Mouse (Mus musculus) 3134 (cell line): ENCODE results near the gene Bnc2.

ENCODE experiments used
- DNase-seq: peaks from one replicate; pipeline ENCODE4 v3.0.0-alpha.2; 2011; ENCODE audit warnings: low spot score; ENCODE audit not compliant: insufficient read length; ENCODE audit errors: extremely low read depth

Bnc2 gene

GRCm38 (mm10) chr4:84331995-84332394 lies 343.1 kb downstream of the Bnc2 start:
- no peak for DNase-seq

- DNase-seq = no peak
Measured at GRCm38 (mm10) chr4:84331450-84331849, 343.6 kb downstream of the Bnc2 start.

DNA sequence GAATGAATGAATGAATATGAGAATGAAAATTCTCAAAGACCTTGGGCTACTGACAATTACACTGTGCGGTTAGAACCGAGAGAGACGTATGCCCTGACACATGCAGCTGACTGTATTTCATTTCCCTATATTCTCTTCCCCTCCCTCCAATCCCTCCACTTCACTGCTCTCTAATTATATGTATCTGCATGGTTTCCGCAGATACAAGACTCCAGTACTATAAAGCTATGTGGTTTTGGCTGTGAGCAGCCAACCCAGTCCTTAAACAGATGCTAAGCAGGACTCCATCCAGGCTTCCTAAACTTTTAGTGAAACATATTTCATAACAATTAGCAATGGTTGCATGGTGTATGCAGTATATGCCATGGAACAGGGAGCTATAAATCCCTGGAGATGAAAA lies 344.6 kb downstream of the Bnc2 start:
- DNase-seq = no peak

DNA sequence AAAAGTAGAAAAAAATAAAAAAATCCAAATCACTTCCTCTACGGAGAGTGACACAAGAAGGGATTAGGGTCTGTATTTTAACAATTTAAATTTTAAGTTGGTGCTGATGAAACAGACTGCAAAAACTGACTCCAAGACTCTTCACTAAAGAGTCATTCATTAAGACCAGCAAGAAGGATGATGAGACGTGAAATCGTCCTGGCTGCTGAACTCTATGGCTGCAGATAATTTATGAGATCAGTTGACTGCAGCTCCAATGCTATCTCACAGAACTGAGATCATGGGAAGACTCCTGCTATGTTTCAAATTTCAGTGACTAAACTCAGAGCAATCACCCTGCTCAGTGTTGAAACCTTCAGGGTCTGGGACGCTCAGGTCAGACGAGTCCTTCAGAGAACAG lies 345.4 kb downstream of the Bnc2 start:
- no peak for DNase-seq

DNA sequence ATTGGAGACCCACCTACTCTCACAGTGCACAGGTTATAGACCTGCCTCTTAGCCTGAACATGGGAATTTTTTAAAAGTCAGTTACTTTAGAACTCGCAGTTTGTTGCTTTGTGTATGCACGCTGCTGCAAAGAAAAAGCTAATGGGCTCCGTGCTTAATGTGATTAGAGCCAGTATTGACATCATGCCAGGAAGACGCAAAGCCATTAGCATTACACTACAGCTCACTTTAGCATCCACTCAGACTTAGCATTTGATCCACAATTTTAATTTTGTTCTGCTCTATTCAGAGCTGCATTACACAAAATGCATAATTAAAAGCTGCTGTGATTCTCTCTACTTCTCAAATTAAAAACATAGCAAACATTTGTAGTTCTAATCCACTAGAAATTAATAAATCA lies 350.7 kb downstream of the Bnc2 start:
- no peak for DNase-seq

DNA sequence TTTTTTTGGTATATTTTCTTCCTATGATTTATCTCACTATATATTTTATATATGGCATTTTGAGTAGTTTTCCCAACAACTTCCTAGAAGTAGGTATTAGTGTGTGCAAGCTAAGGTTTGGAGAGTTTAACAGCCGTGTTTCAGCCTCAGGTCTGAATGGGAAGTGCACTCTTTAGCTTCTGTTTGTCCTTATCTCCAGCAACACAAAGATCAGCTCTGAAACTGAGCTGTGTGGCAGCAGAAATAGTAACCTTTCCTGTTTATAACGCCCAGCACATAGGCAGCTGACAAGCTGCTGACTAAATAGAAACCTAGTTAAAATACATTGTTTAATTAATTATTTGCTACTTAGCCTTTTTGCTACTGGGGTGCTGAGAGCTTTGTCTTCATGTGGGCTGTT lies 353.5 kb downstream of the Bnc2 start:
- DNase-seq = no peak

DNA sequence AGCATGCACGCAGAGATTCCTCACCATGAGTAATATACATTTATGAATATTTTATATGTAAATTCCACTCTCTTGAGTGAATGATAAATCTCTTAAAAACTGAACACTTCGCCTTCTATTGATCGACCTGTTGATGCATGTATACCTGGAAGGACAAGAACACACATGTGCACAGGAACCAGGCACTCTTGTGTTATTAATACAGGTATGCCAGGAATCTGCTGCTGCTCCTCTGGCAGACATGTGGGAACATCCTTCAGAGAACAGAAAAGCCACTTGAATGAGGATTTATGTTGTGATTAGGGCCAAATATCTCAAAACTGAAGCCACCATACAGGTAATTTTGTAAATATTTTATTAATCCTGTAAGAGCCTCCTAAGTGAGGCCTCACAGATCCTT lies 357.7 kb downstream of the Bnc2 start:
- DNase-seq = no peak

DNA sequence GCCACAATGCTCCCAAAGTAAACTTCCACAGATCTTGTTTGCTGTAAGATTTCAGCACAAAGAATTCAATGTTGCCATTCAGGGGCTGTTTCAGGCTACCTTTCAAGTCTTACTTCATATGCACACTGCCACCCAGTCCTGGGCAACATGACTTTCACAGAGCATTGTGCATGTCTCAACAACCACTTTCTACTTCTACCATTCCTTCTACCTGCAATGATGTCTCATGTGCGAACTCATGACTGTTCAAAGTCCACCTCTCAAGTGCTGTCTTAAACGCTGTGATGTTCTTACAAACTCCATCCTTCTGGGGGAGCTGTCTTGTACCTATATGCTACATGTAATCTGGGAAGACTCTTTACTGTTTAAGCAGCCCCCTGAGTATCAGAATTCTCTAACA lies 363.7 kb downstream of the Bnc2 start:
- DNase-seq = no peak

GRCm38 (mm10) chr4:84310851-84311250 lies 364.2 kb downstream of the Bnc2 start:
- no peak for DNase-seq

- no peak for DNase-seq
Measured at GRCm38 (mm10) chr4:84308226-84308862, 366.7 kb downstream of the Bnc2 start.

DNA sequence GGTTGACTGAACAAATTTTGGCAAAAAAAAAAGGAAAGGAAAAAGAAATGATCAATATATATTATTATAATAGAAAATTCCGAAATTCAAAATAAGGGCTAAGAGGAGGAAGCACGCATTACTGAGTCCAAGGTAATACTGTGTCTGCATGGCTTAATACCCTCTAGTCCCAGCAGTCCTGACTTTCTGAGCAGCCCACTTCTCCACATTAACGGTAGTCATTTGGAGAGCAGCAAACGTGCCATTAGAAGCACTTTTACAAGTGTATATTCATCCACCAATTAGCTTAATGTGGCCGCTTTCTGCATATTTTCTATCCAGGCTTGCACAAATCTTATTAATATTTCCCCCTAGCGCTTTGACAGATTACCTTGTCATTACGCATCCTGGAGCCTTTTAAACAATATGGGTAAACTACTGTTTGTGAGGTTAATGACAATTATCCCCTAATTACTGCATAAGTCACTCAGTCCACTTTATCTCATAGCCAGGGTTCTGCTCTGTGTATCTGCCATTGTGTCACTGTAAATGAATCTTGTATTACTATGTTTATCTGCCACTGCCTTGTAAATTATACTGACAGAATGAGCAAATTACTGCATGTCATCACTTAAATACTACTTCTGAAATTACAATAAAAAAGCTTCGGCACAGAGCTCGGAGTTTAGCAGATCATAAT lies 368.0 kb downstream of the Bnc2 start:
- no peak for DNase-seq

DNA sequence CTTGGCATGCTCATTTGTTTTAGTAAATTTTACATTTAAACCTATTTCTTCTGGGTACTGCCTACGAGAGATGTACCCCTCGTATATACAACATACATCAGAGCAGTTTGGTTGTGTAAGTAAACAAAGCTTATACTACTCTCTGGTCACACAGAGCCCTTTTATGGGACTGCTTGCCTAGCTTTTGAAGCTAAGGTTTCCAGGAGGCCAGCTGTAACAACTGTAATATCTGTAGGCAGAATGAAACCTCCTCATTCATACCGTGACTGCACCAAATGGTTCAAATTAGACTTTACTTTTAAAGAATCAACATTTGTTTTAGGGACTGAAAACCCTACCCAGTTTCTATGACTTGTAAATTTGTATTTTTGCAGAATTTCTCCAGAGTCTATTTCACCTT lies 372.1 kb downstream of the Bnc2 start:
- no peak for DNase-seq

DNA sequence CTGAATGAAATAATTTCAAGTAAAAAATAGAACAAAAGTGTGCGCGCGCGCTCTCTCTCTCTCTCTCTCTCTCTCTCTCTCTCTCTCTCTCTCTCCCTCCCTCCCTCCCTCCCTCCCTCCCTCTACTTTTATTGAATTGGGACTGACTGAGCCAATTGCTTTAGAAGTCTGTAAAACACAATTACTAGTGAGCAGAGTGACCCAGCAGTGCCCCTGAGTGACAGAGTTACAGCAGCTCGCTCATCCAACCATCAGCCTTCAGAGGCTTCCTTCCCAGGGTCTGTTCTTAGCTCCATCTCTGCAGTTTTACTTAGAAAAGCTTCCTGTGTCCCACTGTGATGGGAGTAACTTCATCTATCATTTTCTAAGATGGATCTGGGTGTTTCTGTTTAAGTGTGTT lies 389.9 kb downstream of the Bnc2 start:
- DNase-seq = no peak

DNA sequence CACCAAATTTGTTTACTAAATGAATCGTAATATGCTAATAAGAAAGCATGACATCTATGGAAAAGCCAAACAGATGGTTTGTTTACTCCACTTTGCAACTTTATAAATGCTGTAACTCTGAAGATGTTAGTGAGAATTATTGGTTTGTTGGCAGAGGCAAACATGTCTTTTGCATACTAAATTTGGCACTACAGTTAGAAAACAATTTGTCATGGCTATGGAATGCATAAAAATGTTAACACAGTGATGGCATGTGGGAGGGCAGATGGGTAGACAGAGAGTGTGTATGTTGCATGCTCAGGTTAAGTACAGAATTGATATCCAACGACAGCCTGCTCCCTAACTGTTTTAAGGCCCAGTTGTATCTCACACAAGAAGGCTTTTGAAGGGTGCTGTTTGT lies 392.4 kb downstream of the Bnc2 start:
- no peak for DNase-seq

- DNase-seq = no peak
Measured at GRCm38 (mm10) chr4:84278156-84278555, 396.9 kb downstream of the Bnc2 start.

- DNase-seq = no peak
Measured at GRCm38 (mm10) chr4:84276081-84276480, 399.0 kb downstream of the Bnc2 start.

- DNase-seq = no peak
Measured at GRCm38 (mm10) chr4:84274158-84274557, 400.9 kb downstream of the Bnc2 start.

- no peak for DNase-seq
Measured at GRCm38 (mm10) chr4:84272867-84273266, 402.2 kb downstream of the Bnc2 start.

DNA sequence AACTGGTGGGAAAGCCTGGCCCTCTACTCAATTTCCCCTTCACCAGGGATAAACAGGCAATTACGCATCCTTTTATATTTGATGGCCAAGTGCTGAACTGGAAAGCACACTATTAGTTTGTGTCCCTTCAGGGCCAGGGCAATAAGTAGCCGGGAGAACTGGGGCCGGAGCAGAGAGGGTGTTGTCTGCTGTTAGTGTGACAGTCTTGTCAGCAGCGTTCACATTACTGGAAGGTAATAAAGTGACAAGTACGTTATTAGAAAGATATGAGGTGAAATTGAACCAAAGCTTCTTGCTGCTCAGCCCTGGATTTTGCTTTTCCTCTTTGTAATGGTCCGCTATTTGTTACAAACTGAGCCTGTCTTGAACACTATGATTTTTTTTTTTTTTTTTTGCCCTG lies 405.2 kb downstream of the Bnc2 start:
- DNase-seq = no peak

DNA sequence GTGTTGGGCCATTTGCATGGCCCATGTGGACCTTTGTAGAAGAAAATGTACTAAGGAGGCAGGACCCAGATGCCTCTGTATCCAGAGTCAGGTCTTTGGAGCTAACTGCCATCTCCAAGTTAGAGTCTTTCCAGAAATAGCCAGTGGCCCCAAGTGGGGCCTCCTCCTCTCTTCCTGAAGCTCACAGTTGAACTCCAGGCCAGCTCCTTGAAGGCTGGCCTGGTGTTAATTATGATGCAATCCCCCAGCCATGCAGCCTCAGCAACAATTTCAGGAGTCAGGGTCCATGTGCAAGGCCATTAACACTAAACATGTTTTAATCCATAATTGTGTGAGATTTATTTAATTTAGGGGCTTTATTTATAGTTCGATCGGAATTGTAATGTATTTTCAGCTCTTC lies 427.7 kb downstream of the Bnc2 start:
- DNase-seq = no peak

- no peak for DNase-seq
Measured at GRCm38 (mm10) chr4:84232346-84232745, 442.7 kb downstream of the Bnc2 start.

DNA sequence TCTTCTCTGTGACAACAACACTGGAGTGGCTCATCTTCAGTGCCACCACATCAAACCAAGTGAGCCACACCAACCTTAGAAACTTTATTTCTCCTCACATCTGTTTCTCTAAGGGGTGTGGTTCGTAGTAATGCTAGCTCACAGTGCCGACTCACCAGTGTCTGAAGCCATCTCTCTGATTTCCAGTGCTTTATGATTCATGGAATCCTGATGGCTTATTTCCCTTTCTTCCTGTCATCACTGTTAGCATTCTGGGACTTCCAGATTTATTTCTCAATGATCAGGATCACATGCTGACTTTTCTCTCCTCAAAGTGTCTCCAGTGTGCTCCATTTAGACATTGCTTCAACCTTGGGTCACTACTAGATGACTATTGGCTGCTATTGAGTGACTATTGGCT lies 443.8 kb downstream of the Bnc2 start:
- no peak for DNase-seq
